Mouse (Mus musculus) liver, adult (tissue): ENCODE data around the gene C330007P06Rik.
A peak's percentile ranks its signal among the peaks of the same experiment; 100 is the strongest.

Source experiments
- GATA4 ChIP-seq: IDR thresholded peaks from 2 replicates; pipeline ENCODE4 v1.6.1; 2014; ENCODE audit warnings: mild to moderate bottlenecking, low read length; ENCODE audit not compliant: insufficient replicate concordance

Gene C330007P06Rik

GRCm38 (mm10) chrX:36815022-36815421, 58.9 kb downstream of the C330007P06Rik start:
- TF ChIP-seq GATA4, result no peak

GRCm38 (mm10) chrX:36814161-36814836, 59.6 kb downstream of the C330007P06Rik start:
- no peak for TF ChIP-seq GATA4

GRCm38 (mm10) chrX:36811377-36811776, 62.5 kb downstream of the C330007P06Rik start:
- TF ChIP-seq GATA4, result no peak

- no peak for TF ChIP-seq GATA4
Observed at GRCm38 (mm10) chrX:36808318-36808683, 65.6 kb downstream of the C330007P06Rik start.

GRCm38 (mm10) chrX:36807360-36808317, 66.3 kb downstream of the C330007P06Rik start:
- peak; percentile 13; the same call in 1 of the 2 replicates for TF ChIP-seq GATA4

GRCm38 (mm10) chrX:36805466-36806235, 68.3 kb downstream of the C330007P06Rik start:
- no peak for TF ChIP-seq GATA4

- no peak for TF ChIP-seq GATA4
Observed at GRCm38 (mm10) chrX:36804196-36804595, 69.7 kb downstream of the C330007P06Rik start.

- TF ChIP-seq GATA4, result no peak
Observed at GRCm38 (mm10) chrX:36803189-36803588, 70.7 kb downstream of the C330007P06Rik start.

- no peak for TF ChIP-seq GATA4
Observed at GRCm38 (mm10) chrX:36799131-36799879, 74.6 kb downstream of the C330007P06Rik start.

- no peak for TF ChIP-seq GATA4
Observed at GRCm38 (mm10) chrX:36796163-36796581, 77.7 kb downstream of the C330007P06Rik start.

GRCm38 (mm10) chrX:36795424-36796162, 78.3 kb downstream of the C330007P06Rik start, which contains the start of gene Slc25a5:
TSS of gene Slc25a5 (plus strand) at chrX:36795651.
- TF ChIP-seq GATA4, result no peak

GRCm38 (mm10) chrX:36794571-36794970, 79.3 kb downstream of the C330007P06Rik start:
- TF ChIP-seq GATA4, result no peak

- TF ChIP-seq GATA4, result no peak
Observed at GRCm38 (mm10) chrX:36789360-36789759, 84.6 kb downstream of the C330007P06Rik start.

- TF ChIP-seq GATA4, result no peak
Observed at GRCm38 (mm10) chrX:36777694-36778093, 96.2 kb downstream of the C330007P06Rik start.
